Mouse (Mus musculus) 3T3-L1 (cell line): ENCODE measurements around the gene Gm3435.
"Not testable (repeated sequence)": the region's sequence is repeated elsewhere in the genome, so short reads cannot be mapped to it uniquely, and the experiment has no call there.

Source experiments
- DNase-seq: peaks from one replicate; pipeline ENCODE4 v3.0.0-alpha.2; 2015; ENCODE audit warnings: low read depth, low spot score

The Gm3435 gene

DNA sequence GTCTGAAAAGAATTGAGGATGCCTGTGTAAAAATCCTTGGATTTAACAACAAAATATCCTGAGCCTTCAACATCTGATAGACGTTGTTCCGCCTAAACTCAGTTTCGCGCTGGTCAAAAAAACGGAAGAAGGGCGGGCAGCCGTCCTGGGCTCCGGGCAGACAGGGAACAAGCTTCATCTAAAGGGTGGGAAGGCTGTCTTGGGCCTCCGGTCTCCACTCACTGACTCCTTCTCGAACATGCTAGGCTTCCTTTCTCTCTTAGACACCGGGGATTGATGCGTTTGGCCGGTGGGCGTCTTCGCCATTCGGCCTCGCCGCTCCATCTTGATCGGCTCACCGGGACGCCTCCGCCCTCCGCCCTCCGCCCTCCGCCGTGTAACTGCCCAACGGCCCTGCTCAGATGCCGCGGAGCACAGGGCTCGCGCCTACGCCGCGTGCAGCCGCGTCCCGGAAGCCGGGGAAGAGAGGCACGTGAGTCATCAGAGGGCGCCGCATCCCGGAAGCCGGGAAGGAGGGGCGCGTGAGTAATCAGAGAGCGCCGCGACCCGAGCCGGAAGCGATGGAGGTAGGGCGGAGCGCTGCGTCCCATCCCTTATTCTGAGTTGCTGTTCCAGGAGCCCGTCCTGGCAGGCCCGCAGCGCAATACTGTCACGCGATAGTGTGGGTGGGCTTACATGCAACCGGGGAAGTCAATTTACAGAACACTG is at the start of gene Gm3435:
Gene Gm3435, plus strand, starts transcription at position 471 of the 708 bp plus-strand sequence.
- not testable (repeated sequence) for DNase-seq

DNA sequence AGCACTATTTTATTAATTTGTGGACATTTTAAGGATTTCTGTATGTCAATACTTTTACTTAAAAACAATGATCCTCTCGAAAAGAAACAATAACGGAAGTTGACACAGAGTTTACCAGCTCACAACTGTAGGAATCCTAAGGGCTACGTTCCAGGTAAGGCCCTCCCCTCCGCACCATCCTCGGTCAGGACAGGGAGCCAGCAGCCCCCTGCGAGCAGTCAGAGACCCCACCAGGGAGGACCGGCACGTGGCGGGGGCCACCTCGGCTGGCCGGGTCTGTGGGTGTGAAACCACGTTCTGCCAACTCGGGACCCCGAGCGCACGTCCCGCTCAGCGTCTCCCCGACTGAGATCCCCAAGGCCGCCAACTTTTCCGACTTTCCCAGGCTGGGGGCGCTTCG is 49.5 kb upstream of the Gm3435 start:
- peak; percentile 37 for DNase-seq

DNA sequence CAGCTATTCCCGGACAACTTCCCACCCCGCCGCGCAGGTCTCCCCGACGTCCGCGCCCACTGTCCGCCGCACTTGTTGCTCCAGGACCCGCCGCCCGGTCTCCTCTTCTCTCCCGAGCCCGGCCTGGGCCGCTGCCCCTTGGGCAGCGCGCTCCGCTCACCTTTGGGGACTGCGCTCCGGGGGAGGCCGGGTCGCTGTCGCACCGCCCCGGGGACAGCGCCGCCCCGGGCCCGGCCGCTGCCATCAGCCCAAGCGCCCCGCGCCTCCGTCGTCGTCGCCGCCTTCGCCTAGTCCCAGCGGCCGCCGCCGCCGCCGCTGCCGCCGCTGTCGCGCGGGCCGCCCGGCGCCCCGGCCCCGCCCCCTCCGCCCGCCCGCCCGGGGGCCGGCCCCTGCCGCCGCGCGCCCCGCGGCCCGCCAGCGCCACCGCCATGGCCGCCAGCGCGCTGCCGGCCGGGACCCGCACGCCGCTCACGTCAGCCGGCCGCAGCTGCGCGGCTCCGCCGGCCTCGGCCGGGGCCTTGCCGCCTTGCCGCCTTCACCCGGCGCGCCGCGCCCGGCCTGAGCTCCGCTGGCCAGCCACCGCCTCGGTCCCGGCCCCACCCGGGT is 48.9 kb upstream of the Gm3435 start, which contains the start of gene Phf10:
Gene Phf10, minus strand, starts transcription at position 323 of the 606 bp plus-strand sequence.
- DNase-seq, result not testable (repeated sequence)

- DNase-seq, result not testable (repeated sequence)
Measured at GRCm38 (mm10) chr17:14961557-14962154, 48.3 kb upstream of the Gm3435 start.

- DNase-seq, result not testable (repeated sequence)
Measured at GRCm38 (mm10) chr17:14968373-14968913, 41.5 kb upstream of the Gm3435 start.

GRCm38 (mm10) chr17:14977718-14978361 is 32.1 kb upstream of the Gm3435 start:
- not testable (repeated sequence) for DNase-seq

DNA sequence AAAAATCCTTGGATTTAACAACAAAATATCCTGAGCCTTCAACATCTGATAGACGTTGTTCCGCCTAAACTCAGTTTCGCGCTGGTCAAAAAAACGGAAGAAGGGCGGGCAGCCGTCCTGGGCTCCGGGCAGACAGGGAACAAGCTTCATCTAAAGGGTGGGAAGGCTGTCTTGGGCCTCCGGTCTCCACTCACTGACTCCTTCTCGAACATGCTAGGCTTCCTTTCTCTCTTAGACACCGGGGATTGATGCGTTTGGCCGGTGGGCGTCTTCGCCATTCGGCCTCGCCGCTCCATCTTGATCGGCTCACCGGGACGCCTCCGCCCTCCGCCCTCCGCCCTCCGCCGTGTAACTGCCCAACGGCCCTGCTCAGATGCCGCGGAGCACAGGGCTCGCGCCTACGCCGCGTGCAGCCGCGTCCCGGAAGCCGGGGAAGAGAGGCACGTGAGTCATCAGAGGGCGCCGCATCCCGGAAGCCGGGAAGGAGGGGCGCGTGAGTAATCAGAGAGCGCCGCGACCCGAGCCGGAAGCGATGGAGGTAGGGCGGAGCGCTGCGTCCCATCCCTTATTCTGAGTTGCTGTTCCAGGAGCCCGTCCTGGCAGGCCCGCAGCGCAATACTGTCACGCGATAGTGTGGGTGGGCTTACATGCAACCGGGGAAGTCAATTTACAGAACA is 31.5 kb upstream of the Gm3435 start, which contains the start of the genes 9030025P20Rik and Gm3417:
Gene 9030025P20Rik, plus strand, starts transcription at position 107 of the 677 bp plus-strand sequence.
Gene Gm3417, minus strand, starts transcription at position 429 of the 677 bp plus-strand sequence.
- DNase-seq, result not testable (repeated sequence)

DNA sequence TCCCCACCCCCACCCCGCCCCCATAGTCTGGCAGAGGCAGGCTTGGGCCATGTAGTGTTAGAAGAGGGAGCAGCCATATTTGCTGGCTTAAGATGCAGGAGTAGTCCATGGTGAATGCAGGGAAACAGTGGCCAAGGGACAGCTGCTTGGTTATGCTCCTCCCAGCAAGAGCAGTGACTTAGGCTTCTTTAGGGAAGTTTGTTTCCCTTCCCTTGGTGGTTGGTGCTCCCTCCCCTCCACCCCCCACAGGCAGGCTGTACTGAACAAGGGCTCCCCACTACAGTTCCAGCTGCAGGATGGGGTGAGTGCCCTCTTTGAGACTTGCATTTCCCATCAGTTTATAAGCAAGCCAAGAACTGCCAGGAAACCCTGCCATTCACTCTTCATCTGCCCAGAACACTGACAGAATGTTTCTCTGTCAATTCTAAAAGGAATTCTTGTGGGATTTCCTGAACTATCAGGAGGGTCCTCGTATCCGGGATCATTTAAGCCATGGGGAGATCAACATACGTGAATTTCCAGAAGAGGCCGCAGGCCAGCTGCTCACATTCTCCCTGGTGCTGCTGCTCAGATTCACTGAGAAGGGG is 19.8 kb upstream of the Gm3435 start:
- DNase-seq, result not testable (repeated sequence)

DNA sequence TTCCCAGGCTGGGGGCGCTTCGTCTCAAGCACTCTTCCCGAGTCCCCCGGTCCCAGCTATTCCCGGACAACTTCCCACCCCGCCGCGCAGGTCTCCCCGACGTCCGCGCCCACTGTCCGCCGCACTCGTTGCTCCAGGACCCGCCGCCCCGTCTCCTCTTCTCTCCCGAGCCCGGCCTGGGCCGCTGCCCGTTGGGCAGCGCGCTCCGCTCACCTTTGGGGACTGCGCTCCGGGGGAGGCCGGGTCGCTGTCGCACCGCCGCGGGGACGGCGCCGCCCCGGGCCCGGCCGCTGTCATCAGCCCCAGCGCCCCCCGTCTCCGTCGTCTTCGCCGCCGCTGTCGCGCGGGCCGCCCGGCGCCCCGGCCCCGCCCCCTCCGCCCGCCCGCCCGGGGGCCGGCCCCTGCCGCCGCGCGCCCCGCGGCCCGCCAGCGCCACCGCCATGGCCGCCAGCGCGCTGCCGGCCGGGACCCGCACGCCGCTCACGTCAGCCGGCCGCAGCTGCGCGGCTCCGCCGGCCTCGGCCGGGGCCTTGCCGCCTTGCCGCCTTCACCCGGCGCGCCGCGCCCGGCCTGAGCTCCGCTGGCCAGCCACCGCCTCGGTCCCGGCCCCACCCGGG is 17.3 kb upstream of the Gm3435 start:
- DNase-seq, result not testable (repeated sequence)

GRCm38 (mm10) chr17:14993139-14993832 is 16.7 kb upstream of the Gm3435 start:
- not testable (repeated sequence) for DNase-seq

- not testable (repeated sequence) for DNase-seq
Measured at GRCm38 (mm10) chr17:14994140-14994539, 15.8 kb upstream of the Gm3435 start.

- not testable (repeated sequence) for DNase-seq
Measured at GRCm38 (mm10) chr17:15000047-15000446, 9.9 kb upstream of the Gm3435 start.

DNA sequence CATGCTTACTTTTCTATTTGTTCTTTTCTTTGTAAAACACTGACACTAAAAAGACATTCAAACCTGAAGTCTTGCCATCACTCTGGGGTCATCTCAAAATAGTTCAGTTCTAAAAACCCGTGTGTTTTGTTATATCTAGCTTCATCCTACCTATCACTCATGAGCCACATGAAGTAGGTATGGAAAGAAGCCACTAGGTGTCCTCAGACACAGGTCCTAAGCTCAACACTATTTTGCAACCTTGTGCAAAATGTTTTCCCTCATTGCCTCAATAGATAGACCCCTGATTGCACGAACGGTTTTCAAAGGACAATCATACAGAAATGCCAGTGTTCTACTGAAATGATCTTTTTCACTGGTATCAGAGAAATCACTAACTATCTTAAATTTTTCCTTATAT is 888 bp upstream of the Gm3435 start:
- DNase-seq, result not testable (repeated sequence)

- not testable (repeated sequence) for DNase-seq
Measured at GRCm38 (mm10) chr17:15021503-15022220, 11.7 kb downstream of the Gm3435 start.

DNA sequence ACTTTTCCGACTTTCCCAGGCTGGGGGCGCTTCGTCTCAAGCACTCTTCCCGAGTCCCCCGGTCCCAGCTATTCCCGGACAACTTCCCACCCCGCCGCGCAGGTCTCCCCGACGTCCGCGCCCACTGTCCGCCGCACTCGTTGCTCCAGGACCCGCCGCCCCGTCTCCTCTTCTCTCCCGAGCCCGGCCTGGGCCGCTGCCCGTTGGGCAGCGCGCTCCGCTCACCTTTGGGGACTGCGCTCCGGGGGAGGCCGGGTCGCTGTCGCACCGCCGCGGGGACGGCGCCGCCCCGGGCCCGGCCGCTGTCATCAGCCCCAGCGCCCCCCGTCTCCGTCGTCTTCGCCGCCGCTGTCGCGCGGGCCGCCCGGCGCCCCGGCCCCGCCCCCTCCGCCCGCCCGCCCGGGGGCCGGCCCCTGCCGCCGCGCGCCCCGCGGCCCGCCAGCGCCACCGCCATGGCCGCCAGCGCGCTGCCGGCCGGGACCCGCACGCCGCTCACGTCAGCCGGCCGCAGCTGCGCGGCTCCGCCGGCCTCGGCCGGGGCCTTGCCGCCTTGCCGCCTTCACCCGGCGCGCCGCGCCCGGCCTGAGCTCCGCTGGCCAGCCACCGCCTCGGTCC is 14.0 kb downstream of the Gm3435 start:
- DNase-seq, result not testable (repeated sequence)

DNA sequence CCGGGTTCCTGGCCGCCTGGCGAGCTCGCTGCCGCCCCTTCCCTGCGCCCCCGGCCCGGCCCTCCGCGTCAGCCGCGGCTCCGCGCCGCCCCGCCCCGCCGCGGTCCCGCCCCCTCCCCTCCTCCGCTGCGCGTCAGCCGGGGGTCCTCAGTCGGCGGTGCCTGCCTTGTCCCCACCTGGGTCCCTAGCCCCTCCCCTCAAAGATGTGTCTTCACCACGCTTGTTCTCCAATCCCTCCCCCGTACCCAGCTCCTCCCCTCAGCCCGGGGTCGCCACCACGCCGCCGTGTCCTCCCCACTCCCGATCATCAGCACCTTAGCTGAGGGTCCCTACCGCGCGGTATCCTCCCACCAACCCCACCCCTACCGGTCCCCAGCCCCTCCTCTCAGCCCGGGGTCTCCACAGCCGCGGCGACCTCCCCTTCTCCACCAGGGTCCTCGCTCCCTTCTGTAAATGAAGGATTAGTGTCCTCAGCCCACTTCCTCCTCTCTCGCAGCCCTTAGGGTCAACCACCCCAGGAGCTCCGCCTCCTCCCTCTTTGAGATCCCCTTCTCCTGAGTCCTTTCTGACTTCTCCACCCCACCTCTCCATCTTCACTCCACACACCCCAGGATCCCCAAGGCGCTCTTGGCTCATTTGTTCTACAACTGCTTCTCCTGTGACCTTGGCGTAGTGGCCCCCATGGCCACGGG is 14.7 kb downstream of the Gm3435 start:
- DNase-seq, result not testable (repeated sequence)

DNA sequence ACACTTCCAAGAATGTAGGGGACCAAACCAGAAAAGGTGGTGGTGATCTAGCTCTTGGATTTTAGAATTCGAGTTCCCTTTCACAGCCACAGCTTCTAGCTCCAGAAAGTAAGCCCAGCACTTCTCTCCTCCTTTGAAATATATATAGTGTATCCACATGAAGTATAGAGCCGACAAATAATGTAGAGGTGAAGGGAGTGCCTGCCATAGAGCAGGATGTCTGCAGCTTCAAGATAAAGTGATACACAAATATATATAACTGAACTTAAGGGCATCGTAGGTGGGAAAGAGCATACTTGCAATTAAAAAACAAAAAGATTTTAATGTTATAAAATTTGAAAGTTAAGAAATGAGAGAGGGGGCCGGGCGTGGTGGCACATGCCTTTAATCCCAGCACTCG is 15.5 kb downstream of the Gm3435 start:
- not testable (repeated sequence) for DNase-seq

- DNase-seq, result not testable (repeated sequence)
Measured at GRCm38 (mm10) chr17:15031414-15031813, 21.4 kb downstream of the Gm3435 start.
